Mouse (Mus musculus): ENCODE data around the gene Gm14435. TPM values are rescaled to one million over a fixed set of nuclear protein-coding genes. Genes with fewer than 3 reads are reported as not detected.
"Not testable (repeated sequence)": the region's sequence is repeated elsewhere in the genome, so short reads cannot be mapped to it uniquely, and the experiment has no call there.

Gm14435 gene
- 10 to 100 TPM; 26.5 to 29.7 TPM for total RNA-seq (2021)
- long read RNA-seq, experiment 1, partial matches to known transcripts = 0 of 2 reads
- long read RNA-seq, experiment 1, other reads (novel, unspliced or antisense) = 0 of 2 reads
- long read RNA-seq, experiment 2, partial matches to known transcripts = 0 of 1 reads
- long read RNA-seq, experiment 2, other reads (novel, unspliced or antisense) = 0 of 1 reads

DNA sequence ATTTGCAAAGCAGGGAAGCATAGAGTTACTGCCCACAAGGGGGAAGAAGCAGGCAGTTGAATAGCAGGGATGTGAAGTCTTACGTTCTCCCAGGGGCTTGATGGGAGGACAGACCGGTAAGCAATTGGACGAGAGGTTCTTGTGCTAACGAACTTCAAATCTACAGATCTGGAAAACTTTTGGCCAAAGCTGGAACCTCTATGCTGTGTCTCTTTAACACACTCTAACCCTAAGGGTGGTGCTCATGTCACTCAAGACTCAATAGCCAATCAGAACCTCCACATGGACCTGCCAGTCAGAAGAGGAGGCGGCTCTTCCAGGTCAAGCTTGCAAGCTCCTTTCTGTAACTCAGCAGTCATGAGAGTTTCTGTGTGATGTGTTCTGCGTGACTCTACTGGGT, at the start of gene Gm14435:
Gm14435 (plus strand) TSS at position 301 of the 400 bp plus-strand sequence.
- not testable (repeated sequence) for DNase-seq

Other genes starting within 250 kb of the Gm14435 start
- 1 to 10 TPM; 1.5 to 2.5 TPM for gene 2210418O10Rik, start 197.0 kb upstream of the Gm14435 start, total RNA-seq (2021)
- gene Gm11009, start 104.1 kb upstream of the Gm14435 start, total RNA-seq (2021) = not detected
- not detected for gene Gm14434, start 63.2 kb downstream of the Gm14435 start, total RNA-seq (2021)
- gene Zfp967, start 97.5 kb downstream of the Gm14435 start, total RNA-seq (2021) = not detected
- 1 to 10 TPM in 1 of 2 experiments, not detected in 1; 1.7 TPM for gene Gm14308, start 212.8 kb downstream of the Gm14435 start, total RNA-seq (2021)
- 10 to 100 TPM; 12.6 to 14.7 TPM for gene Zfp973, start 246.9 kb downstream of the Gm14435 start, total RNA-seq (2021)

Data from heart, adult 18-20 months (tissue).